Mouse (Mus musculus): ENCODE measurements around the gene Rapgef4. TPM values are rescaled to one million over a fixed set of nuclear protein-coding genes. Genes with fewer than 3 reads are reported as not detected.
"Not testable (repeated sequence)": the region's sequence is repeated elsewhere in the genome, so short reads cannot be mapped to it uniquely, and the experiment has no call there.

Rapgef4 gene
- polyA plus RNA-seq, 1 experiment = 1.3 TPM

GRCm38 (mm10) chr2:72056081-72056874 is 75.2 kb downstream of the Rapgef4 start:
- WGBS = 68% methylated on average over 11 of the region's 11 CpGs
- DNase-seq (ENCODE audit: low read depth, low spot score) = no peak

- peak; percentile 6 for DNase-seq (ENCODE audit: low read depth, low spot score)
- WGBS = 27% methylated on average over 4 of the region's 4 CpGs
Measured at GRCm38 (mm10) chr2:72062931-72063330, 81.9 kb downstream of the Rapgef4 start.

GRCm38 (mm10) chr2:72068505-72068904 is 87.5 kb downstream of the Rapgef4 start:
- no peak for DNase-seq (ENCODE audit: low read depth, low spot score)

GRCm38 (mm10) chr2:72070086-72070485 is 89.0 kb downstream of the Rapgef4 start:
- DNase-seq (ENCODE audit: low read depth, low spot score) = no peak
- WGBS = 60% methylated on average over 8 of the region's 8 CpGs

More at GRCm38 (mm10) chr2:72068505-72068904, 87.5 kb downstream of the Rapgef4 start:
- 76% methylated on average over 9 of the region's 9 CpGs for WGBS

- WGBS = 25% methylated on average over 1 of the region's 1 CpGs
Measured at GRCm38 (mm10) chr2:72073121-72073520, 92.1 kb downstream of the Rapgef4 start.

GRCm38 (mm10) chr2:72074999-72075561 is 94.0 kb downstream of the Rapgef4 start:
- DNase-seq (ENCODE audit: low read depth, low spot score) = no peak
- WGBS = 72% methylated on average over 10 of the region's 10 CpGs

More at GRCm38 (mm10) chr2:72073121-72073520, 92.1 kb downstream of the Rapgef4 start:
- DNase-seq (ENCODE audit: low read depth, low spot score) = not testable (repeated sequence)

GRCm38 (mm10) chr2:72077490-72078139 is 96.6 kb downstream of the Rapgef4 start:
- 81% methylated on average over 3 of the region's 3 CpGs for WGBS
- no peak for DNase-seq (ENCODE audit: low read depth, low spot score)

GRCm38 (mm10) chr2:72078140-72078521 is 97.1 kb downstream of the Rapgef4 start:
- DNase-seq (ENCODE audit: low read depth, low spot score) = no peak
- WGBS = 70% methylated on average over 6 of the region's 6 CpGs

GRCm38 (mm10) chr2:72079110-72079509 is 98.1 kb downstream of the Rapgef4 start:
- DNase-seq (ENCODE audit: low read depth, low spot score) = no peak
- WGBS = 82% methylated on average over 8 of the region's 8 CpGs

- DNase-seq (ENCODE audit: low read depth, low spot score) = no peak
- 82% methylated on average over 4 of the region's 4 CpGs for WGBS
Measured at GRCm38 (mm10) chr2:72082846-72083245, 101.8 kb downstream of the Rapgef4 start.

- 93% methylated on average over 11 of the region's 11 CpGs for WGBS
- DNase-seq (ENCODE audit: low read depth, low spot score) = no peak
Measured at GRCm38 (mm10) chr2:72088886-72089285, 107.8 kb downstream of the Rapgef4 start.

- no peak for DNase-seq (ENCODE audit: low read depth, low spot score)
- WGBS = 95% methylated on average over 2 of the region's 2 CpGs
Measured at GRCm38 (mm10) chr2:72090061-72090460, 109.0 kb downstream of the Rapgef4 start.

- no peak for DNase-seq (ENCODE audit: low read depth, low spot score)
- 34% methylated on average over 3 of the region's 3 CpGs for WGBS
Measured at GRCm38 (mm10) chr2:72092046-72092445, 111.0 kb downstream of the Rapgef4 start.

GRCm38 (mm10) chr2:72093402-72094037 is 112.5 kb downstream of the Rapgef4 start:
- 65% methylated on average over 20 of the region's 20 CpGs for WGBS
- no peak for DNase-seq (ENCODE audit: low read depth, low spot score)

- DNase-seq (ENCODE audit: low read depth, low spot score) = no peak
- 42% methylated on average over 8 of the region's 8 CpGs for WGBS
Measured at GRCm38 (mm10) chr2:72094038-72094437, 113.0 kb downstream of the Rapgef4 start.

GRCm38 (mm10) chr2:72094446-72094845 is 113.4 kb downstream of the Rapgef4 start:
- 27% methylated on average over 7 of the region's 7 CpGs for WGBS
- DNase-seq (ENCODE audit: low read depth, low spot score) = no peak

- WGBS = 71% methylated on average over 6 of the region's 6 CpGs
Measured at GRCm38 (mm10) chr2:72095002-72095401, 114.0 kb downstream of the Rapgef4 start.

GRCm38 (mm10) chr2:72096345-72096744 is 115.3 kb downstream of the Rapgef4 start:
- 62% methylated on average over 3 of the region's 3 CpGs for WGBS
- DNase-seq (ENCODE audit: low read depth, low spot score) = no peak

More at GRCm38 (mm10) chr2:72095002-72095401, 114.0 kb downstream of the Rapgef4 start:
- DNase-seq (ENCODE audit: low read depth, low spot score) = no peak

GRCm38 (mm10) chr2:72098366-72098765 is 117.3 kb downstream of the Rapgef4 start:
- DNase-seq (ENCODE audit: low read depth, low spot score) = no peak
- 94% methylated on average over 8 of the region's 8 CpGs for WGBS

- no peak for DNase-seq (ENCODE audit: low read depth, low spot score)
- 71% methylated on average over 8 of the region's 8 CpGs for WGBS
Measured at GRCm38 (mm10) chr2:72104604-72105003, 123.6 kb downstream of the Rapgef4 start.
